In genomic region chr6:118922328-118923211, GRCm38 (mm10) we compare ENCODE assay signal across 8 mouse cellular contexts.
A peak's percentile ranks its signal among the peaks of the same experiment; 100 is the strongest.
DNase-seq lines count a peak whose midpoint lies in the region; ATAC-seq and TF ChIP-seq lines count a peak whose summit lies in the region.

No protein-coding gene starts in this region.

- no peak for ATAC-seq in CD4-positive, CD25-positive, alpha-beta regulatory T cell, adult 4 months
- ATAC-seq in granulocyte monocyte progenitor cell, adult 5-6 weeks (replicated peaks; ENCODE audit: poor library complexity, severe bottlenecking) = peak; percentile 76
- ATAC-seq in limb, embryonic 12.5 days (ENCODE audit: insufficient number of reproducible peaks, insufficient read depth, low FRiP score, low TSS enrichment, low read depth) = 0 out of 2 replicates have a peak, but pooled peaks have one; percentile 43
- peak; percentile 48 for ATAC-seq in midbrain, embryonic 15.5 days (replicated peaks)

- H3K36me3 ChIP-seq in kidney, adult 2 months (ENCODE audit: control insufficient read depth, insufficient read depth, low read length) = no peaks in the 10 kb centered on the region
- H3K36me3 ChIP-seq in limb, embryonic 12.5 days = no peaks in the 10 kb centered on the region
- H3K36me3 ChIP-seq in midbrain, embryonic 15.5 days (replicated peaks) = no peaks in the 10 kb centered on the region

- 25% methylated on average over 13 of the region's 13 CpGs for WGBS in kidney, adult 2 months
- WGBS in limb, embryonic 12.5 days = 22% methylated on average over 13 of the region's 13 CpGs
- WGBS in midbrain, embryonic 15.5 days = 34% methylated on average over 13 of the region's 13 CpGs

- peak overlapping the region; percentile 4; the same call in 1 of the 2 replicates for H3K4me2 ChIP-seq in limb, embryonic 12.5 days
- no peak overlapping the region for H3K4me2 ChIP-seq in midbrain, embryonic 15.5 days

- H3K9me3 ChIP-seq in limb, embryonic 12.5 days = no peaks in the 10 kb centered on the region
- no peaks in the 10 kb centered on the region for H3K9me3 ChIP-seq in midbrain, embryonic 15.5 days

- TF ChIP-seq POLR2A in kidney, adult 2 months (IDR thresholded peaks at IDR 0.05; ENCODE audit: low read depth, low read length) = no peak

- no peak overlapping the region for H3K4me3 ChIP-seq in kidney, adult 2 months (ENCODE audit: insufficient read depth, low read depth, low read length)
- no peak overlapping the region for H3K4me3 ChIP-seq in limb, embryonic 12.5 days (replicated peaks)
- no peak overlapping the region for H3K4me3 ChIP-seq in midbrain, embryonic 15.5 days

- H3K27ac ChIP-seq in kidney, adult 2 months (ENCODE audit: insufficient read depth, low read depth, low read length) = no peak overlapping the region
- H3K27ac ChIP-seq in limb, embryonic 12.5 days = no peak overlapping the region
- H3K27ac ChIP-seq in midbrain, embryonic 15.5 days = no peak overlapping the region

- peak; percentile 68 for DNase-seq in CD4-positive, CD25-positive, alpha-beta regulatory T cell, adult 2 months (ENCODE audit: low read depth, low spot score)
- DNase-seq in embryo, embryonic 10.5 days (ENCODE audit: low spot score) = peak; percentile 92
- DNase-seq in kidney, adult 2 months = peak; percentile 63
- peak; percentile 46 to 73 for DNase-seq in spleen, postnatal 10 days (ENCODE audit: low spot score in 2 of 2)

- no peaks in the 10 kb centered on the region for H3K4me1 ChIP-seq in kidney, adult 2 months (ENCODE audit: control insufficient read depth, insufficient read depth, low read length)
- H3K4me1 ChIP-seq in limb, embryonic 12.5 days (replicated peaks) = peaks cover 46% of the 10 kb centered on the region
- 0 out of 2 replicates have a peak, but pooled peaks cover 2% of the 10 kb centered on the region for H3K4me1 ChIP-seq in midbrain, embryonic 15.5 days

- TF ChIP-seq CTCF in kidney, adult 2 months (conservative IDR thresholded peaks at IDR 0.05; ENCODE audit: insufficient read depth, insufficient read length, low read depth, low read length) = peak; percentile 92

- H3K27me3 ChIP-seq in kidney, adult 2 months (replicated peaks; ENCODE audit: control insufficient read depth, insufficient read depth, low read length) = no peaks in the 10 kb centered on the region
- no peaks in the 10 kb centered on the region for H3K27me3 ChIP-seq in limb, embryonic 12.5 days
- no peaks in the 10 kb centered on the region for H3K27me3 ChIP-seq in midbrain, embryonic 15.5 days (replicated peaks)

- no peak overlapping the region for H3K9ac ChIP-seq in limb, embryonic 12.5 days (replicated peaks)
- no peak overlapping the region for H3K9ac ChIP-seq in midbrain, embryonic 15.5 days
